Mouse (Mus musculus) thymus, postnatal 4 days (tissue): ENCODE measurements around the gene Birc7.

Experiments
- DNase-seq: peaks from one replicate; pipeline ENCODE4 v3.0.0; 2021

The Birc7 gene

DNA sequence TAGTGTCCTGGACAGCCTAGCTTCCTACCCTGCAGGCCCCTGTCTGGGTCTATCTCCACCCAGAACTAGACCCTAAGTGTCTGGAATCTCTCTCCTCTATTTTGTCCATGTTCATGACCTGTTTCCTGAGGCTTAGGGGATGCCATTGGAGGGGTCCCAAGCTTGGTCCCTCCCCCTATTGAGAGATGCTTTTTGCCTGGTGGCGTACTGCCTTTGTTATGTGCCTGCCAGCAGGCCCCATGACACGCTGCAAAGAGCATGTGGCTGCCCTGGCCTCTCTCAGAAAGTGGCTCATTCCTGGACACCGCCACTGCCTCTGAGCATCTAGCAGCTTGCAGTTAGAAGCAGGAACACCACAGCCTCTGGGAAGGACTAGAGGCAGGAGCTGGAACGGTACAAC is at the start of gene Birc7:
Gene Birc7, plus strand, starts transcription at position 301 of the 400 bp plus-strand sequence.
- DNase-seq = no peak

DNA sequence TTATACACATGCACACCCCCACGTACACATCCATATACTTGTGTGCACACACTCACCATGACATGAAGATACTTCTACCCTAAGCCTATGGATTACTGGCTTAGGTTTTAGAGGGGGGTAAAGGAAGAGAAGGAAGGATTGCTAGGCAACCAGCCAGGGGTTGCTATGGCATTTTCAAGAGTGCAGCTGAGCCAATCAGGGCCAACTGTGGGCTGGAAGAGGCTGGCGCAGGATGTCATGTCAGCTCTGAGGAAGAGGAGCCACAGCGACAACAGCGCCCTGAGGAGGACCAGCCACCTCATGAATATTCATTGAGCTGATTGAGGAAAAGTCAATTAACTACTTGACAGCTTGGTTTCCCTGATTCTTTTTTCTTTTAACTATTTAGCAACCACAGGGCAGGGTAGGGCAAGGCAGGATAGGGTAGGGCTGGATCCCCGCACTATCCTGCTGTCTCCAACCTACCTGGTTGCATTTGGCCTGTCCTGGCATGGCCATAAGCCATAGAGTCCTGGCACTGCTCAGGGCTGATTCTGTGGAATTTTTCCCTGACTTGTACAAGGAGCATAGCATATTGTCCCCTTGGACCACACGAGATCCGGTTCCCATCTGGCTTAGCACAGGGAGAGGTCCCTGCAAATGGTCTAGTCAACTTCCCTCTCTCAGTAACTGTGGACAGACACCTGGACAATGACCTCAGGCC is 49.3 kb upstream of the Birc7 start:
- DNase-seq = no peak

DNA sequence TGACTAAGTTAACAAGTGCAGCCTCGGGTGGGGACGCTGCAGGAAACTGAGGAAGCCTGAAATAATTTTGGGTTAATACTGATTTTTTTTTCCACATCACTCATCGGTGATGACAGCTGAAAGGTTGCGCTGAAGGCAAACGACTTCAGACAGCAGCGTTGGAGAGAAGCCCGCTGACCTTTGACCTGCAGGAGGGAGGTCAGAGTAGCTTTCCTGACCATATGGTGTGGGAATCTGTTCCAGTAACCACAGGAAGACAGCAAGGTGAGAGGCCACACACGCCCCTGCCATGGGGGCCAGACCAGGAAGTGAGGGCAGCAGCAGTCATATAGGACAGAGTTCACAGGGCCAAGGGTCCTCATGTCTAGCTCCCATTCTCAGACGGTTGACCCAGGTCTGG is 47.5 kb upstream of the Birc7 start:
- DNase-seq = no peak

DNA sequence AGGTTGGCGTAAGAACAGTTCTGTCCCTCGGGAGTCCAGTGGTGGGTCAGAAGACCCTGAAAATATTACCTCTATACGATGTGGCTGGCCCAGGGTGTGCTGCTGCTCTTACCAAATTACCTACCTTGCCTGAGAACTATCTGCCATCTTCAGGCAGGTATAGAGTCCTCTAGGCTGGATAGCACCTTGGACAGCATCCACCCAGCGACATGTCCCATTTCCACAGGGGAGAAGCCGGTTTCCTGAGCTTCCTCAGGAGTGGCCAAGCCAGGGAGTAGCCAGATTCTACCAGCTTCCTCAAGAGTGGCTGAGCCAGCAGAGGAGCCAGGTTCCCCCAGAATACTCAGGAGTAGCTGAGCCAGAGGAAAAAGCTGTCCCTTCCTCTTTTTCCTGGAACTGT is 43.6 kb upstream of the Birc7 start:
- DNase-seq = no peak

DNA sequence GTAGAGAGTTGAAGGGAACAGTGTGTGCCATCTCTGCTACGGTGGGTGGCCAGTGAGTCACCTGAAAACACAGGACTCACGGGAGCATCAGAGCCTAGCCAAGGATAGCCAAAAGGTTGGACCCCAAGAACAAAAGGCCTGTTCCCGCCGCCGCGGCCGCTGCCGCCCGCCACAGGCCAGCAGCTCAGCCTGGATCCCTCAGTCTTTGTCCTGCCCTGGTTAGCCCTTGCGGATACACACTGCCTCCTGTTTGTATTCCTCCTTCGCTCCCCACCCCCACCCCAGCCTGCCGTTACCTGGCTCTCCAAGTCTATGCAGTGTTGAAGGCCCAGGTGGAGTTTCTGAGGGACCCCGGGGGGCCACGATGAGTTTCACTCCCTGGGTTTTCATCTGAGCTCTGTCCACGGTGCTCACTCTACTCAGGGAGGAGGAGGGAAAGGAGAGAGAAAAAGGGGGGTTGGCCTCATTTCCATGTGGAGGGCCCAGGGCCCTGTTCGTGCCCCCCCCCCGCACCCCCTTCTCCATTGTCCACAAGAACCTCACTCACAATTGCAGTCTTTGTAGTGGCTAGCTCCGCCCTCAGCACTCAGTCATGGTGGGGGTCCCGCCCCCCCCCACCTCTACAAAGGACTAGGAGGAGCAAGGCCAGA is 39.4 kb upstream of the Birc7 start:
- no peak for DNase-seq

DNA sequence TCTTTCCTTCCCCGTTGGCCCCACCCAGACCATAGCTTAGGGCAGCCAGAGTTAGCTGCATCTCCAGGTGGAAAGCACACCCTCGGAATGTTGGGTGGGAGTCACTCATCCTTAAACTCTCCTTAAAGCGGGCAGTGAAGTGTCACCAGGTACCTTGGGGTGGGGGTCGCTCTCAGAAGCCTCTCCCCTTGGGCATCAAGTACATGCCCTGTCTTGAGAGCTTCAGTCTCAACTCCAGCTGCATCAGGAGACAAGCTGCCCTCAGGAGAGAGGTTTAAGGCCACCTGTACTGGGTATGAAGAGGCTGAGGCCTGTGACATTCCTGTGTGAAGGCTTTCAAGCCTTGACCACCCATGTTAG is 38.9 kb upstream of the Birc7 start:
- no peak for DNase-seq

DNA sequence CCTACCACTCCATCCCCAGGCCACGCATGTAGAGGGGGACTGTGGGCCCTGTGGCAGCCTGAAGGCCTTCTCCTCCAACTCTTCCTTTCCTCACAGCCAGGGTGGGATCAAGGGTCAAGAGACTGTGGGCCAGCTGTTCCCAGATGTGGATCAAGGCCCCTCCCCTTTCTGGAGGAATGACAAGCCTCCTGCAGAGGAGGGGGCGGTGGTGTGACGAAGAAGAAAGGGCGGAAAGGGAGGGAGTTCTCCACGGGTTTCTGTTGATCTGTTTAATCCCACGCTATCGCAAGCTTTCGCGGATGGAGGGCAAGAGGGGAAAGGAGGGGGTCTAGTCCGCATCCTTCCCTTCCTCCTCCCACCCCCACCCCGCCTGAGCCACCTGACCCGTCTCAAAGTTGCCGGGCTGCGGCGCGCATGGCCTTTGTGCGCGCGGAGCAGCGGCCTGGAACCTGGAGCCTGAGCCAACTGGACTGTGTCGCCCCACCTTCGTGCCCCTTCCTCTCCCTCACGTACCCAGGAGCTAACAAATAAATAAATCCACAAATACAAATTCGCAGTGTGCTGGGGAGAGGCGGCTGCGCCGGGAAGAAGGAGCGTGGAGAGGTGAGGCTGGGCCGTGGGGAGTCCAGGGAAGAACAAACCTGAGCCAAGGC is 38.3 kb upstream of the Birc7 start:
- DNase-seq = no peak

DNA sequence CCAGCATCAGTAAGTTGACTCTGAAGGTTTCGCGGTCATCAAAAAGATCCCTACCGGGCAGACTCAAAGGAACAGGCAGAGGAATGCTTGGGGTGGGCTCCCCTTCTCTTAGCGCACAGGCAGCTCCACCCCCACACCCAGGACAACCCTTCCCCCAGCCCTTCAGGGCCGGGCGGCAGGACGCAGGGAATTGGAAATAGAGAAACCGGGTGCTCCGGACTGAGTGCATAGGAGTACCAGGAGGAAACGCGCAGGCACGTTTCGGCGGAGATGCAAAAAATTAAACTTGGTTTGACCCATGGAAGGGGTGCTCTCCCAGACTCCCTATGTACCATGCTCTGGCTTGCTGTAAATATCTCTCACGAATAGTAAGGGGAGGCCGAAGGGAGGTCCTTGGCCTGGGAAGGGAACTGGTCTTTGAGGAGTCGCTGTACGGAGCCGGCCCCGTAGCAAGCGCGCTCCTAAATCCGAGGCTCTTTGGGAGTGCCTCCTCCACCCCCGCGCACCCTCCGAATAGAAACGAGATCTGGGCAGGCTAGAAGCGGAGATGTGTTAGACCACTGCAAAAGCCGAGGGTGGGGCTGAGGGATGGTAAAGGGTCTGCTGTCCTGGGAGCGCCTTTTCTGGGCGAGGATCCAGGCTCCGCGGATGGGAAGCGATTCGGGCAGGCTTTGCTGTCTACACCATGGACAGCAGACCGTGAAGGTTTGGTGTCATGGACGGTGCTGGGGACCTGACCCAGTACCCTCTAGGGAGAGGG is 37.6 kb upstream of the Birc7 start:
- no peak for DNase-seq

DNA sequence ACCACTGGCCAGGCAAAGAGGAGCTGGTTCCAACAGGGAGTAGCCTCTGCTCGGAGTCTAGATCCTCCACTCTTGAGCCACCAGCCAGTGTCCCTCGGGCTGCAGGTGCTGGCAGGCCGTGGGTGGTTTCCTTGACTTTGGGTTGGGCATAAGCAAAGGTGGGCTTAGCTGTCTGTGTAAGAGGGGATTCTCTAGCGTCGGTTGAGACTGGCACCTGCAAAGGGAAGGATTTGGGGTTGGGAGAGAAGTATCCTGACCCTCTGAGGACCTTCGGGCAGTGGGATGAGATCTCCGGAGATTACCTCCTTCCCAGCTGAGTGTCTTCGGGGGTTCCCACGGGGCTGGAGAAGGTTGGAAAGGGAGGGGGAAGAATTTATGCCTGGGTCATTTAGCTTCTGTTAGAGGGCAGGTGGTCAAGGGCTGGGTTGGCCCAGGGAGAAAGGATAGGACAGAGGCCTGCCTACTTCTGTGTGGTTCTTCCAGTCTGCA is 36.9 kb upstream of the Birc7 start:
- DNase-seq = no peak

DNA sequence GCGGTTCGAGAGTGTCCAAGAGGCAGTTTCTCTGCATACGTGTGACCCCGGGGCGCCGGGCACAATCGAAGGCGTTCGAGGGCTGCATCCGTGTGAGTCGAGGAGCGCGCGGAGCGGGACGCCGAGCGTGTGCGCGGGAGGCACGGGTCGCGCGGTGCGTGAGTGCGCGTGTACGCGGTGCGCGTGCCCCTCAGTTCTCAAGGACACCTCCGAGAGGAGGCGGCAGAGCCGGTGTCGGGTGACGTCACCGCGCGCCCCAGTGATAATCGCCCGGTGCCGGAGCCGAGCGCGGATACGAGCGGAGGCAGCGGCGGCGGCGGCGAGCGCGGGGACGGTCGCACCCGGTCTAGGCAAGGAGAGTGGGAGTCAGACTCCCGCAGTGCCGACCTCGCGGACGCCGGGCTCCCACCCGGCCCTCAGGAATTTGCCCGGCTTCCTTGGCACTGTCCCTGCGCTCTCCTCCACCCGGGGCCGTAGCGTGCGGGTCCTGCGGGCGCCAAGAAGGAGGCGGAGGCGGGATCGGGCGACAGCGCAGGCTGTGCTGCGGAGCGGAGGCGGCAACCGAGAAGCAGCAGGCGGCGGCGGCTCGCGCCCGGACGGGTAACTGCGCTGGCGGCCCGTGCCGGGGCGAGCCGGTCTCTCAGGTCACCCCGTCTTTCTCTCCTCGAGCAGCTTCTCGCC is 35.8 kb upstream of the Birc7 start:
- peak; percentile 56 for DNase-seq

DNA sequence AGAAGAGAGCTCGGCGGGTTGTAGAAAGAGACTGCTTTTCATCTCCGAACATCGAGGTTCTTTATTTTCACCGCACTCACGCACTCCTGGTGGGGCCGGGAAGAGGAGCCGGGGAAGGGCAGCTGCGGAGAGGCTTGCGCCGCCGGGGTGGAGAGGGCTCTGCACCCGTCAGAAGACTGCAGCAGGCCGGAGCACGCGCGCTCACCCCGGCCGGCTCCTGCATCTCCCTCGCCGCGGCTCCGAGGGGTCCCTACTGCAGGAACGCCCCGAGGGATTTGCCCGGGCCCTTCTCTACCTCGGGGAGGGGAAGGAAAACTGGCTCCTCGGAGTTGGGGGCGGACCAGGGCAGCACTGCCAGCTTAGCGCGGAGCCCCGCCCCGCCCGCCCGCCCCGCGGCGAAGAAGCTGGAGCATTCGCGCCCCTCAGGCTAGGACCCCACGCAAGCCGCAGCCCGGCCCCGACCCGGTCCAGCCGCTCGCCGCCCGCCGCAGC is 35.2 kb upstream of the Birc7 start:
- peak; percentile 25 for DNase-seq

DNA sequence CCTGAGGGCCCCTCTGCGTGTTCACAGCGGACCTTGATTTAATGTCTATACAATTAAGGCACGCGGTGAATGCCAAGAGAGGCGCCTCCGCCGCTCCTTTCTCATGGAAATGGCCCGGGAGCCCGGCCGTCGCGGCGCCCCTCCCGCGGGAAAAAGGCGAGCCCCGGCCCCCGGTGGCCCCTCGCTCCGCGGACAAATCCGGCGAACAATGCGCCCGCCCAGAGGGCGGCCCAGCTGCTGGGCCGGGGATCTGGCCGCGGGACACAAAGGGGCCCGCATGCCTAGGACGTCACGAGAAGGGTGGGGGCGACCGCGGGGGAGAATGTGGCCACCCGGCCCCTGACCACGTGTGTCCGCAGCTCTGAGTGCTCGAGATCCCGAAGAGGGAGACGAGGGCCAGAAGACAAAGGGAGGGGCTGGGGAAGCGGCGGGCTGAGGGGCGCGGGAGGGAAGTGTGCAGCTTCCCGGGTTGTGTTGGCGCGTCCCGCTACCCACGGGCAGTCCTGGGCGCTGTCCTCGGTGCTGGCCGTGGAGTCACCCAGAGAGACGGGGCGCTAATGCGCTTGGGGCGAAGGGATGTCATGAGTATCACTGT is 34.7 kb upstream of the Birc7 start:
- peak; percentile 67 for DNase-seq

DNA sequence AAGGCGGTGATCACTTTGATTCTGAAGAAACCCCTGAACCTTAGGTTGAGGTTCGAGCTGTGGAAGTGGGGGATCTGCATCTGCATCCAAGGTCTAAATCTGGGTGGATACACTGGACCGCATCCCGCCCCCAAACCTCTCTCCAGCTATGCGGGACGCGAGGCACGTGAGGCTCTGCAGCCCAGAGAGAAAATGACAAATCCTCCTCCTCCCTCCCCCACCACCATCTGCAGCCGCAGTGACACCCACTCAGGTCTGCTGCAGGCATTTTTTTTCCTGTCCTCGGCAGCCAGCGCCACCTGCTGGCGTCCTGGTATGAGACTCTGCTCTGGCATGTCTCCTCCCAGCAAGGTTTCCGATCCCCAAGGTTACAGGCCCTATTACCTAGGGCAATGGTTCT is 34.1 kb upstream of the Birc7 start:
- peak; percentile 88 for DNase-seq

DNA sequence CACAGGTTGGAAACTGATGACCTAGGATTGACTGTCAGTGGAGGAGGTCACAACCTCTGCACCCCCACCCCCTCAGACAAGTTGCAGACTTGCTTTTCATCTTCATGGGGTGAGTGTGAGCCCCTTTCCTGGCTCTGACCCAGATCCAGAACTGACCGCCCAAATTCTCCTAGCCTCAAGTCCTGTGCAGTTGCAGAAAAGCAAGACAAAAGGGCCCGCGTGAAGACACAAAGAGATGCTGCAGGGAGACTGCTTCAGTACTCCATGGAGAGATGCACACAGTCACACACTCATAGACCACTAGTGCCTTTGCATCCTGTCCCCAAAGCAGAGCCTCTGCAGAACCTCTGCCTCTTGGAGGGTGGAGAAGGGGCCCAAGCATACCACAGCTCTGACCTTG is 33.5 kb upstream of the Birc7 start:
- DNase-seq = no peak

DNA sequence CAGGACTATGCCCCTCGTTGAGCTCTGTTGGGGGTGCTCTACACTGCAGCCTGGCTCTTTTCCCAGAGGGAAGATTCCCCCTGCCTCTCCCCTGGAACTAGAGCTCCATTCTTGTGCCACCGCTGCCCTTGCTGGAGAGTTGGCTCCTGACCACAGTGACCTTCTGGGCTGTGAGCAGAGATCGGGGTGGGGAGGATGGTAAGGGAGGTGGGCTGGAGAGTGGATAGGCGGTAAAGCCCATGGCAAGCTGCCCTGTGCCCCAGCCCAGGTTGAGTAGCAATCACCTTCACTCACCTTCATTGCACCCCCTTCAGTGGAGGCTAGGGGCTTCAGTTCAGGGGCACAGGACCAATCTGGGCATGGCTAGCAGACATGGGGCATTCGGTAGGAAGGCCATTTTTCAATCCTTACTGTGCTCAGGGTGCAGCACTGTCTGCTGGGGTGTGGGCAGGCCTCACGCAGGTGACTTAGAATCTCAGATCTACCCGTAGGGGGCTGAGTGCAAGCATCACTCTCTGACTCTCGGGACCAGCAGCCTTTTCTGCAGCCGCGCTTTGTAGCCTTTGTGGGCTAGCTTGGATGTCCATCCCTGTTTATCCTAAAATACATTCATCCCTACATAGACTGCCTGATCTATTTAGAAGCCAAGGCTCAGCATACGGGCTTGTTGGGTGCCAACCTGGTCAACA is 32.8 kb upstream of the Birc7 start:
- no peak for DNase-seq

DNA sequence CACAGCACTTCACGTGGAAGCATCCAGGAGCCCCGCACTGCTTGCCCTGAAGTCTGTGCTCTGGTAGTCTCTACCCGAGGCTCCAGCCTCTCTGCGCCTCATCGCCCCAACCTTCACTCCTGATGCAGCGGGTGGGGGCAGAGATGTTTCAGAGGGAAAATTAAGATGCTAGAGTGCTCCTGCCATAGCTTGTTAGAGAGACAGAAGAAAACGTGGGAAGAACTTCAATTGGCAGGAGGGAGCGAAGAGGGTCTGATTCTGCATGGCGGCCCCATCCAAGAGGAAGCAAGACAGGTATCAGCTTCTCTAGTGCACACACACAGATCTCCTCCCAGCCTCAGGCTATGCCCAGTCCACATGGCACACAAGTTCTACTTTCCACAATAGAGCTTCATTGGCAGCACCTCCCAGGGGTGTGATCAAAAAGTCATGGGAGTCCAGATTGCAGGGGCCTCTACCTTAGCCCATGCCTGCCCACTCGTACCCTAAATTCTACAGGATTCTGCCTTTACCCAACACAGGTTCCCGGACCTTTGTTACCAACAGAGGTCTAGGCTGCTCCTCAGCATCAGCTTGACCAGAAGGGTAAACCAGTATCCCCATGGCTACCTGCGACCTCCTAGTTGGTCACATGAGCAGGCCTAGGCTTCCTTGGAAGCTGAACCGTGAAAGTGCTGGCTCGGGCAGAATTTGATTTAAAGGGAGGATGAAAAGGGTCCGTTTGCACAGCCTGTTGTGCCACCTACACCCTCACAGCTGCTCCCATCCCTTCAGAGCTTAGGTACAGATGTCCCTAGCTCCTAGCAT is 31.8 kb upstream of the Birc7 start:
- no peak for DNase-seq

DNA sequence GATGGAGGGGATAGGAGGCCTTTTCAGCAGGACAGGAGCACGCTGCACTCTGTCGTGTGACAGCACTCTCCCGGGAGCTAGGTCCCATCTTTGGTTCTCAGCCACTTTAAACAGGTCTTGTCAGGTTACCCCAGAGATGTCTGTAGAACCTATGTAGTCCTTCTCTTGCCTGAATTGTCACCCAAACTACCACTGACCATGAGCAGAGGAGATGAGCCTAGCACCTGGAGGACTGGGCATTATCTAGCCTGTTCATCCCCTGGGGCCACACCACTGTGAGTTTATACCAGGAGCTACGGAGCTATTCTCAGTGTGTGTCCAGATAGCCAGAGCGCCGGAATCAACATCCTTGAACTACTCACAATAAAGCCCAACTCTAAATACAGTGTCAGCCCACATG is 31.0 kb upstream of the Birc7 start:
- DNase-seq = no peak

DNA sequence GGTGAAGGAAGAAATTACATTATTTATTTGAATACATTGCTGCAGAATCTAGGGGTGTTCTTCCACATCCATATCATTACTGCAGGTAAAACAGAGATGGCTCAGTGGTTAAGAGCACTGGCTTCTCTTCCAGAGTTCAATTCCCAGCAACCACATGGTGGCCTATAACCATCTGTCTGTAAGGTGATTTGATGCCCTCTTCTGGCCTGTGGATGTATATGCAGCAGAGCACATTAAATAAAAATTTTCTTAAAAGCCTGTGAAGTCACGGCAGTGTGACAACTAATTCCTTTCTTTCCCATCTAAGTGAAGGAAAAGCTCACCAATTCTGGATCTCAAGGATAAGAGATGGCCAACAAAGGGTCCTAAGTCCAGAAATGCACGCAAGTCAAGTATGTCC is 26.7 kb upstream of the Birc7 start:
- DNase-seq = no peak

DNA sequence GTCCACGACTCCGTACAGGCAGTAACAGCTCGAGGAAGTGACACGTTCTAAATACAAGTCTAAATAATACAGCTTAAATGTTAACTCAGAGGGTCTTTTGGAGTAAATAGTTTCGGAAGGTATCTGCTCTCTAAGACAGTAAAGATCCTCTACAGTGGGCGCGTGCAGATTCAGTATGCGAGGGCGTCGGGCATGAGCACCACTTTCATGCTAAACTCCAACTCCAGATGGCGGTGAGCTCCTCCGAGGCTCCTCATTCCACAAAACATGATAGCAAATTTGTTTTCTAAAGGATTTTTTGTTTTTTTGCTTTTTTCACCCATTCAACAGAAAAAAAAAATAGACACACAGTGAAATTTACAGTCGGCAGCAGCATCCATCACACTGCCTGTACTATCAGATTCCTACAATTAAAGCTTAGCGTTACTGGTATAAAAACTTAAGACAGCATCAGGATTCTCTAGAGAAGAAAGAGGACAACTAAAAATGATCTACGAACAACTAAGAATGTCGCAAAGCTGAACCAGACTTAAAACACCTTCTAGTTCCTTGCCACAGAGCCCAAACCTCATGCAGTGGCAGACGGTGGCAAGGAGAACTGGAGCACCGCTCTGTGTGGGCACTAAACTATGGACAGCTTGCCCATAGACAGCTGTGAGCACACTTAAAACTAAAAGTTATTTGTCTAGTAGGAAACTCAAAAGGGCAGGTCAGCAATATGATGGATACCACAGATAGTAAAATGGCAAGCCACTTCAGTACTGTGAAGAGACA is 24.2 kb upstream of the Birc7 start:
- no peak for DNase-seq
